Mouse (Mus musculus) forebrain, embryonic 16.5 days (tissue): Measurements from ENCODE around the gene Chst15. TPM values are rescaled to one million over a fixed set of nuclear protein-coding genes. Genes with fewer than 3 reads are reported as not detected.

ENCODE experiments used
- ATAC-seq: fragments of 200-750 bp; cut with Nextera tagmentation; 2 replicates; pipeline ENCODE4 v1.8.0; 2017; ENCODE audit warnings: mild to moderate bottlenecking, moderate library complexity
- H3K27ac ChIP-seq: fragments of 300-500 bp; sonication (generic); 2 replicates; pipeline ENCODE4 v1.5.1; 2014; ENCODE audit warnings: low read length, control low read depth
- H3K27me3 ChIP-seq: fragments of 300-500 bp; sonication (generic); replicated peaks from 2 replicates; pipeline ENCODE4 v1.6.1; 2014; ENCODE audit warnings: low read length; ENCODE audit not compliant: control insufficient read depth, insufficient read depth
- H3K36me3 ChIP-seq: fragments of 300-500 bp; sonication (generic); 2 replicates; pipeline ENCODE4 v1.6.1; 2014; ENCODE audit not compliant: control insufficient read depth, insufficient read depth
- H3K4me1 ChIP-seq: fragments of 300-500 bp; sonication (generic); replicated peaks from 2 replicates; pipeline ENCODE4 v1.6.1; 2014; ENCODE audit warnings: low read length; ENCODE audit not compliant: control insufficient read depth, insufficient read depth
- H3K4me2 ChIP-seq: fragments of 300-500 bp; sonication (generic); 2 replicates; pipeline ENCODE4 v1.6.1; 2014; ENCODE audit warnings: mild to moderate bottlenecking, low read length, control low read depth
- H3K4me3 ChIP-seq: fragments of 300-500 bp; sonication (generic); replicated peaks from 2 replicates; pipeline ENCODE4 v1.5.1; 2014; ENCODE audit warnings: mild to moderate bottlenecking, low read length, control low read depth
- H3K9ac ChIP-seq: fragments of 300-500 bp; sonication (generic); replicated peaks from 2 replicates; pipeline ENCODE4 v1.6.1; 2014; ENCODE audit warnings: low read depth, low read length, control low read depth
- H3K9me3 ChIP-seq: fragments of 300-500 bp; sonication (generic); 2 replicates; pipeline ENCODE4 v1.6.1; 2016; ENCODE audit warnings: low read length; ENCODE audit not compliant: control insufficient read depth
- WGBS: fragments of 180-500 bp; shearing (Covaris S2); extraction: QIAGEN DNeasy Blood & Tissue Kit; methylation state at CpG from one replicate; pipeline ENCODE4 v1.1.7; 2014; 5-methylcytosine and 5-hydroxymethylcytosine counted together
- polyA plus RNA-seq: library from polyadenylated mRNA; unstranded; fragments of >200 nt; fragmentation: Nextera tagmentation; extraction: Ambion mirVana; gene quantifications from 2 replicates; pipeline ENCODE4 v1.2.1, GENCODE M21; 2015

The Chst15 gene
- polyA plus RNA-seq, 1 experiment from 2014 or later, result 23.7 TPM

GRCm38 (mm10) chr7:132305492-132306375 lies 11.3 kb downstream of the Chst15 start:
- H3K9ac ChIP-seq, result no peak overlapping the region
- no peaks in the 10 kb centered on the region for H3K9me3 ChIP-seq
- 93% methylated on average over 5 of the region's 5 CpGs for WGBS
- H3K27ac ChIP-seq, result no peak overlapping the region
- no peak overlapping the region for H3K4me3 ChIP-seq
- ATAC-seq, result no peak
- H3K4me1 ChIP-seq, result peaks cover 9% of the 10 kb centered on the region; the same call in 1 of the 2 replicates
- no peak overlapping the region for H3K4me2 ChIP-seq
- H3K27me3 ChIP-seq, result no peaks in the 10 kb centered on the region
- no peaks in the 10 kb centered on the region for H3K36me3 ChIP-seq

- Histone ChIP-seq H3K9ac (no peak overlapping the region), H3K4me2 (no peak overlapping the region), H3K36me3 (no peaks in the 10 kb centered on the region), H3K4me3 (no peak overlapping the region), H3K27me3 (no peaks in the 10 kb centered on the region), H3K4me1 (peaks cover 6% of the 10 kb centered on the region), H3K9me3 (no peaks in the 10 kb centered on the region), H3K27ac (no peak overlapping the region)
- 73% methylated on average over 8 of the region's 8 CpGs for WGBS
- no peak for ATAC-seq
Observed at GRCm38 (mm10) chr7:132304424-132305085, 12.5 kb downstream of the Chst15 start.

GRCm38 (mm10) chr7:132303988-132304387 lies 13.0 kb downstream of the Chst15 start:
- no peak for ATAC-seq
- Histone ChIP-seq H3K4me1 (peaks cover 4% of the 10 kb centered on the region), H3K9ac (no peak overlapping the region), H3K27me3 (no peaks in the 10 kb centered on the region), H3K4me3 (no peak overlapping the region), H3K9me3 (no peaks in the 10 kb centered on the region), H3K4me2 (no peak overlapping the region), H3K36me3 (no peaks in the 10 kb centered on the region), H3K27ac (no peak overlapping the region)
- 84% methylated on average over 7 of the region's 7 CpGs for WGBS

GRCm38 (mm10) chr7:132302508-132303241 lies 14.4 kb downstream of the Chst15 start:
- no peak for ATAC-seq
- H3K9me3 ChIP-seq, result no peaks in the 10 kb centered on the region
- no peaks in the 10 kb centered on the region for H3K27me3 ChIP-seq
- H3K4me2 ChIP-seq, result no peak overlapping the region
- no peaks in the 10 kb centered on the region for H3K36me3 ChIP-seq
- no peak overlapping the region for H3K27ac ChIP-seq
- WGBS, result 78% methylated on average over 8 of the region's 8 CpGs
- no peak overlapping the region for H3K4me3 ChIP-seq
- no peak overlapping the region for H3K9ac ChIP-seq
- peaks cover 4% of the 10 kb centered on the region for H3K4me1 ChIP-seq

GRCm38 (mm10) chr7:132299661-132300210 lies 17.3 kb downstream of the Chst15 start:
- no peaks in the 10 kb centered on the region for H3K9me3 ChIP-seq
- H3K36me3 ChIP-seq, result no peaks in the 10 kb centered on the region
- no peak overlapping the region for H3K9ac ChIP-seq
- WGBS, result 63% methylated on average over 5 of the region's 5 CpGs
- H3K27ac ChIP-seq, result no peak overlapping the region
- no peak overlapping the region for H3K4me2 ChIP-seq
- ATAC-seq, result no peak
- no peaks in the 10 kb centered on the region for H3K27me3 ChIP-seq
- peaks cover 3% of the 10 kb centered on the region for H3K4me1 ChIP-seq
- H3K4me3 ChIP-seq, result no peak overlapping the region

- no peak overlapping the region for H3K4me2 ChIP-seq
- H3K9ac ChIP-seq, result no peak overlapping the region
- no peak overlapping the region for H3K4me3 ChIP-seq
- no peak for ATAC-seq
- 88% methylated on average over 7 of the region's 7 CpGs for WGBS
- H3K9me3 ChIP-seq, result no peaks in the 10 kb centered on the region
- no peaks in the 10 kb centered on the region for H3K27me3 ChIP-seq
- H3K4me1 ChIP-seq, result no peaks in the 10 kb centered on the region; the same call in 1 of the 2 replicates
- H3K36me3 ChIP-seq, result no peaks in the 10 kb centered on the region
- no peak overlapping the region for H3K27ac ChIP-seq
Observed at GRCm38 (mm10) chr7:132298412-132298990, 18.5 kb downstream of the Chst15 start.

GRCm38 (mm10) chr7:132296661-132297443 lies 20.2 kb downstream of the Chst15 start:
- no peaks in the 10 kb centered on the region; the same call in 1 of the 2 replicates for H3K4me1 ChIP-seq
- no peak overlapping the region for H3K4me2 ChIP-seq
- no peaks in the 10 kb centered on the region for H3K9me3 ChIP-seq
- 77% methylated on average over 4 of the region's 4 CpGs for WGBS
- H3K27ac ChIP-seq, result no peak overlapping the region
- no peak overlapping the region for H3K4me3 ChIP-seq
- H3K9ac ChIP-seq, result no peak overlapping the region
- H3K36me3 ChIP-seq, result no peaks in the 10 kb centered on the region
- ATAC-seq, result no peak
- no peaks in the 10 kb centered on the region for H3K27me3 ChIP-seq

- H3K27ac ChIP-seq, result no peak overlapping the region
- H3K9ac ChIP-seq, result no peak overlapping the region
- no peaks in the 10 kb centered on the region for H3K9me3 ChIP-seq
- H3K4me3 ChIP-seq, result no peak overlapping the region
- no peaks in the 10 kb centered on the region for H3K27me3 ChIP-seq
- ATAC-seq, result no peak
- H3K4me2 ChIP-seq, result no peak overlapping the region
- WGBS, result 61% methylated on average over 3 of the region's 3 CpGs
- no peaks in the 10 kb centered on the region for H3K36me3 ChIP-seq
- no peaks in the 10 kb centered on the region; the same call in 1 of the 2 replicates for H3K4me1 ChIP-seq
Observed at GRCm38 (mm10) chr7:132296132-132296531, 20.9 kb downstream of the Chst15 start.
